Mouse (Mus musculus) ES-Bruce4 (cell line): ENCODE measurements around the gene Tmem164.

Experiments used
- CTCF ChIP-seq: IDR thresholded peaks from one replicate; pipeline ENCODE4 v1.8.1; 2011; ENCODE audit warnings: low read depth, low read length
- POLR2A ChIP-seq: IDR thresholded peaks from one replicate; pipeline ENCODE4 v1.8.1; 2011; ENCODE audit warnings: low read length; ENCODE audit not compliant: insufficient read depth

DNA sequence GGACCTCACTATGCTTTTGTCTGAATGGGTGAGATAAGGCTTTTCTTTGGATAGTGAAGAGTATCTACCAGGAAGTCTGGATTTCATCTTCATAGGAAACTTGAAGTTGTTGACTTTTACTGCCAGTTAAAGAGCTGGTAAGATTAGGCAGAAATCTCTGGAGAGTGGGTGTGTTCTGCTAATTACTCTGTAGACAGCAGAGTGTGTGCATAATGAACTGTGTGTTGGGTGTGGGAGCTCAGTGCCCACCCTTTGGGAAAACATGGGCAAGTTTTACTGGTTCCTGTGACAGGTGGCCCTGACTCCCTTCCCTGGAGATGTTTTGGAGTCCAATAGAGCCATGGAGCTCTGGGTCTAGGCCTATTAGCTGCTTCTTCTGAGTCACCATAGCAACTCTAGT, 27.1 kb downstream of the Tmem164 start:
- TF ChIP-seq POLR2A (no peak), CTCF (no peak)
